Mouse (Mus musculus): ENCODE measurements around the gene Sec22b. TPM values are rescaled to one million over a fixed set of nuclear protein-coding genes. Genes with fewer than 3 reads are reported as not detected.
A peak's percentile ranks its signal among the peaks of the same experiment; 100 is the strongest.

Gene Sec22b
- polyA plus RNA-seq, 1 experiment from 2014 or later = 143 TPM

DNA sequence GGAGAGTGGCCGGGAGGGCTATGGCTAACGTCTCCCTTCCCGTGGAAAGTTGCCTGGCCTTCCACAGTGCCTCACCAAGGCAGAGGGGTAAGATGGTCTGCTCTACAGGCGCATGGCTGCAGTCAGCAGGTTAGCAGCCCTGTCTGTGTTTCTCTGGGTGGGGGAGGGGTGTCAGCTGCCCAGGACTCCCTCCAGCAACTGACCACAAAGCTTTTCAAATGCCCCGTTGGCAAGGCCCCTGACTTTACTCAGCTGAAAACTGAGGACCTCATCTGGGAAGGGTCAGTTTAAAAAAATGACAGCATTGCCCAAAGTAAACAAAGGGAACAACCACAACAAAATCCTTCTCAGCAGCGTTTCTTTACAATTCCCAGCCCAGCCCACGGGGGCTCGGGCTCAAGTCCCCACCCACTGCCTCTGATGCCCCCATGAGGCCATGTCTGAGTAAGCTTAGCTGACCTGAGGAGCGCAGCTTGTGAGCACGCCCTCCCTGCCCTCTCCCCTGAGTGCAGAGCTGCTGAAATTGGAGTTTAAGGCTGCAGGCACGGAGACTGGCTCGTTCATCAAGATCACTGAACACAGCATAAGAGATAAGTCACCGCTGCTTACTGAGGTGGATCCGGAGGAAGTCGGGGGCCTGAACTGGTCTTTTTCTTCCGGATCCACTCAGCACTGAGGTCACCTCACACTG lies 41.4 kb downstream of the Sec22b start:
- peaks cover 47% of the 10 kb centered on the region for H3K4me1 ChIP-seq (ENCODE audit: control insufficient read depth, insufficient read depth, low read length)
- no peak overlapping the region for H3K4me3 ChIP-seq (replicated peaks; ENCODE audit: low read length)
- peak overlapping the region; percentile 44 for H3K4me2 ChIP-seq (ENCODE audit: low read depth, low read length)
- peak overlapping the region; percentile 57; the same call in 1 of the 2 replicates for H3K9ac ChIP-seq (ENCODE audit: low read length)
- 10% methylated on average over 16 of the region's 16 CpGs for WGBS
- H3K9me3 ChIP-seq (replicated peaks; ENCODE audit: control insufficient read depth, low read length) = no peaks in the 10 kb centered on the region
- H3K36me3 ChIP-seq (ENCODE audit: control insufficient read depth, insufficient read depth, low read length) = no peaks in the 10 kb centered on the region
- 0 out of 2 replicates have a peak, but pooled peaks have one; percentile 25 for ATAC-seq (ENCODE audit: insufficient read depth, low FRiP score)
- H3K27ac ChIP-seq (ENCODE audit: low read length) = peak overlapping the region; percentile 62
- H3K27me3 ChIP-seq (ENCODE audit: control insufficient read depth, insufficient read depth, low read length) = no peaks in the 10 kb centered on the region

DNA sequence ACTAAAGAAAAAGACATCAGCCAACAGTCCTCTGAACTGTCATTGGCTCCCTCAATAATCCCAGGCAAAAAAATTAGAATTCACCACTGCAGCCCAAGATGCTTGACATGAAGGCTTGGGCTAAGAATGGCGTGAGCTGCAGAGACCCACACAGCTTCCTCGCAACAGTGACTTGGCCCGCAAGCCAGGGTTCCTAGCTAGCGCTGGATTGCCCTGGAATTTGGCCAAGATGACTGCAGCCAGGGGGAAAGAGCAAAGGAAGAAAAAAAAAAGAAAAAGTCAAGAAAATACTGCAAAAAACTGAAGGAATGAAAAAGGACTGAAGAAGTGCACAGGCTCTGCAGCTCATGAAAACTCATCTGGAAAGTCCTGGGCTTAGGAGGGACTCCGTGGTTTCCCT lies 43.5 kb downstream of the Sec22b start:
- H3K36me3 ChIP-seq (ENCODE audit: control insufficient read depth, insufficient read depth, low read length) = no peaks in the 10 kb centered on the region
- H3K9ac ChIP-seq (ENCODE audit: low read length) = no peak overlapping the region
- ATAC-seq (ENCODE audit: insufficient read depth, low FRiP score) = no peak
- H3K9me3 ChIP-seq (replicated peaks; ENCODE audit: control insufficient read depth, low read length) = no peaks in the 10 kb centered on the region
- H3K4me1 ChIP-seq (ENCODE audit: control insufficient read depth, insufficient read depth, low read length) = peaks cover 38% of the 10 kb centered on the region
- no peaks in the 10 kb centered on the region for H3K27me3 ChIP-seq (ENCODE audit: control insufficient read depth, insufficient read depth, low read length)
- H3K27ac ChIP-seq (ENCODE audit: low read length) = no peak overlapping the region
- H3K4me3 ChIP-seq (replicated peaks; ENCODE audit: low read length) = no peak overlapping the region
- H3K4me2 ChIP-seq (ENCODE audit: low read depth, low read length) = no peak overlapping the region
- WGBS = 49% methylated on average over 5 of the region's 5 CpGs

DNA sequence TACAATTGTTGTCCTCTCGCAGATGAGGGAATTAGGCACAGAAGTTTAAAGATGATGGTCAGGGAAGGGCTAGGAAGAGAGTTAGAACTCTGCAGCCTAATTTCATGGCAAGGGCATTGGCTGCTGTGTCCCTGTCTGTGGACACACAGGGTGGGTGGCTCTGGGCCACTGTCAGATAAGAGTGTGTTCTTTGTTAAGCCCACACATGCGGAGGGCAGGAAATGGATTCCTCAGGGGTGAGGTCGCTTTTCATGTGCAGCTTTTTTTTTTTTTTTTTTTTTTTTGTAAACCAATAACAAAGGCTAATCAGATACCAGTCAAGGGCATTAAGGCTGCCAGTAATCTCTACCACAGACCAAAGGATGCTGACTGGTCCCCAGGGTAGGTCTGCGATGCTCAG lies 45.4 kb downstream of the Sec22b start:
- WGBS = 45% methylated on average over 4 of the region's 4 CpGs
- H3K9me3 ChIP-seq (replicated peaks; ENCODE audit: control insufficient read depth, low read length) = no peaks in the 10 kb centered on the region
- peak; percentile 41; the same call in 1 of the 2 replicates for ATAC-seq (ENCODE audit: insufficient read depth, low FRiP score)
- H3K4me3 ChIP-seq (replicated peaks; ENCODE audit: low read length) = no peak overlapping the region
- H3K9ac ChIP-seq (ENCODE audit: low read length) = no peak overlapping the region
- H3K36me3 ChIP-seq (ENCODE audit: control insufficient read depth, insufficient read depth, low read length) = no peaks in the 10 kb centered on the region
- no peak overlapping the region for H3K27ac ChIP-seq (ENCODE audit: low read length)
- peaks cover 19% of the 10 kb centered on the region for H3K4me1 ChIP-seq (ENCODE audit: control insufficient read depth, insufficient read depth, low read length)
- H3K4me2 ChIP-seq (ENCODE audit: low read depth, low read length) = no peak overlapping the region
- no peaks in the 10 kb centered on the region for H3K27me3 ChIP-seq (ENCODE audit: control insufficient read depth, insufficient read depth, low read length)

- Histone ChIP-seq H3K4me1 (ENCODE audit: control insufficient read depth, insufficient read depth, low read length) (peaks cover 7% of the 10 kb centered on the region; the same call in 1 of the 2 replicates), H3K27ac (ENCODE audit: low read length) (no peak overlapping the region), H3K36me3 (ENCODE audit: control insufficient read depth, insufficient read depth, low read length) (no peaks in the 10 kb centered on the region), H3K27me3 (ENCODE audit: control insufficient read depth, insufficient read depth, low read length) (no peaks in the 10 kb centered on the region), H3K4me2 (ENCODE audit: low read depth, low read length) (no peak overlapping the region), H3K9me3 (replicated peaks; ENCODE audit: control insufficient read depth, low read length) (no peaks in the 10 kb centered on the region), H3K4me3 (replicated peaks; ENCODE audit: low read length) (no peak overlapping the region), H3K9ac (ENCODE audit: low read length) (no peak overlapping the region)
- WGBS = 77% methylated on average over 2 of the region's 2 CpGs
- ATAC-seq (ENCODE audit: insufficient read depth, low FRiP score) = no peak
Observed at GRCm38 (mm10) chr3:97948518-97948917, 47.5 kb downstream of the Sec22b start.

- H3K36me3 ChIP-seq (ENCODE audit: control insufficient read depth, insufficient read depth, low read length) = no peaks in the 10 kb centered on the region
- no peak overlapping the region for H3K27ac ChIP-seq (ENCODE audit: low read length)
- H3K9ac ChIP-seq (ENCODE audit: low read length) = no peak overlapping the region
- H3K9me3 ChIP-seq (replicated peaks; ENCODE audit: control insufficient read depth, low read length) = 0 out of 2 replicates have a peak, but pooled peaks cover 5% of the 10 kb centered on the region
- H3K4me2 ChIP-seq (ENCODE audit: low read depth, low read length) = no peak overlapping the region
- no peaks in the 10 kb centered on the region for H3K27me3 ChIP-seq (ENCODE audit: control insufficient read depth, insufficient read depth, low read length)
- no peak for ATAC-seq (ENCODE audit: insufficient read depth, low FRiP score)
- 0 out of 2 replicates have a peak, but pooled peaks cover 3% of the 10 kb centered on the region for H3K4me1 ChIP-seq (ENCODE audit: control insufficient read depth, insufficient read depth, low read length)
- no peak overlapping the region for H3K4me3 ChIP-seq (replicated peaks; ENCODE audit: low read length)
- 53% methylated on average over 5 of the region's 5 CpGs for WGBS
Observed at GRCm38 (mm10) chr3:97949946-97950345, 49.0 kb downstream of the Sec22b start.

GRCm38 (mm10) chr3:97951134-97951533 lies 50.1 kb downstream of the Sec22b start:
- no peak for ATAC-seq (ENCODE audit: insufficient read depth, low FRiP score)
- Histone ChIP-seq H3K9me3 (replicated peaks; ENCODE audit: control insufficient read depth, low read length) (0 out of 2 replicates have a peak, but pooled peaks cover 5% of the 10 kb centered on the region), H3K4me2 (ENCODE audit: low read depth, low read length) (no peak overlapping the region), H3K27ac (ENCODE audit: low read length) (no peak overlapping the region), H3K4me1 (ENCODE audit: control insufficient read depth, insufficient read depth, low read length) (0 out of 2 replicates have a peak, but pooled peaks cover 3% of the 10 kb centered on the region), H3K4me3 (replicated peaks; ENCODE audit: low read length) (no peak overlapping the region), H3K9ac (ENCODE audit: low read length) (no peak overlapping the region), H3K36me3 (ENCODE audit: control insufficient read depth, insufficient read depth, low read length) (no peaks in the 10 kb centered on the region), H3K27me3 (ENCODE audit: control insufficient read depth, insufficient read depth, low read length) (no peaks in the 10 kb centered on the region)
- 84% methylated on average over 3 of the region's 3 CpGs for WGBS

GRCm38 (mm10) chr3:97953196-97953595 lies 52.2 kb downstream of the Sec22b start:
- no peaks in the 10 kb centered on the region for H3K36me3 ChIP-seq (ENCODE audit: control insufficient read depth, insufficient read depth, low read length)
- H3K4me2 ChIP-seq (ENCODE audit: low read depth, low read length) = no peak overlapping the region
- no peak for ATAC-seq (ENCODE audit: insufficient read depth, low FRiP score)
- H3K4me1 ChIP-seq (ENCODE audit: control insufficient read depth, insufficient read depth, low read length) = no peaks in the 10 kb centered on the region
- 72% methylated on average over 2 of the region's 2 CpGs for WGBS
- no peak overlapping the region for H3K4me3 ChIP-seq (replicated peaks; ENCODE audit: low read length)
- 0 out of 2 replicates have a peak, but pooled peaks cover 5% of the 10 kb centered on the region for H3K9me3 ChIP-seq (replicated peaks; ENCODE audit: control insufficient read depth, low read length)
- H3K27me3 ChIP-seq (ENCODE audit: control insufficient read depth, insufficient read depth, low read length) = no peaks in the 10 kb centered on the region
- H3K9ac ChIP-seq (ENCODE audit: low read length) = no peak overlapping the region
- H3K27ac ChIP-seq (ENCODE audit: low read length) = no peak overlapping the region

GRCm38 (mm10) chr3:97956322-97956721 lies 55.3 kb downstream of the Sec22b start:
- Histone ChIP-seq H3K9ac (ENCODE audit: low read length) (no peak overlapping the region), H3K9me3 (replicated peaks; ENCODE audit: control insufficient read depth, low read length) (0 out of 2 replicates have a peak, but pooled peaks cover 5% of the 10 kb centered on the region), H3K4me2 (ENCODE audit: low read depth, low read length) (no peak overlapping the region), H3K4me3 (replicated peaks; ENCODE audit: low read length) (no peak overlapping the region), H3K4me1 (ENCODE audit: control insufficient read depth, insufficient read depth, low read length) (no peaks in the 10 kb centered on the region), H3K27ac (ENCODE audit: low read length) (no peak overlapping the region), H3K27me3 (ENCODE audit: control insufficient read depth, insufficient read depth, low read length) (no peaks in the 10 kb centered on the region), H3K36me3 (ENCODE audit: control insufficient read depth, insufficient read depth, low read length) (no peaks in the 10 kb centered on the region)
- no peak for ATAC-seq (ENCODE audit: insufficient read depth, low FRiP score)
- WGBS = 63% methylated on average over 6 of the region's 6 CpGs

GRCm38 (mm10) chr3:97956926-97957325 lies 55.9 kb downstream of the Sec22b start:
- no peak overlapping the region for H3K4me3 ChIP-seq (replicated peaks; ENCODE audit: low read length)
- no peak overlapping the region for H3K27ac ChIP-seq (ENCODE audit: low read length)
- 70% methylated on average over 1 of the region's 1 CpGs for WGBS
- H3K4me1 ChIP-seq (ENCODE audit: control insufficient read depth, insufficient read depth, low read length) = no peaks in the 10 kb centered on the region
- no peak overlapping the region for H3K4me2 ChIP-seq (ENCODE audit: low read depth, low read length)
- ATAC-seq (ENCODE audit: insufficient read depth, low FRiP score) = no peak
- no peaks in the 10 kb centered on the region for H3K27me3 ChIP-seq (ENCODE audit: control insufficient read depth, insufficient read depth, low read length)
- no peak overlapping the region for H3K9ac ChIP-seq (ENCODE audit: low read length)
- 0 out of 2 replicates have a peak, but pooled peaks cover 5% of the 10 kb centered on the region for H3K9me3 ChIP-seq (replicated peaks; ENCODE audit: control insufficient read depth, low read length)
- H3K36me3 ChIP-seq (ENCODE audit: control insufficient read depth, insufficient read depth, low read length) = no peaks in the 10 kb centered on the region
